Mouse (Mus musculus): Measurements from ENCODE around the gene Usp12.

GRCm38 (mm10) chr5:146834959-146835358 is 40.2 kb upstream of the Usp12 start:
- no peak for TF ChIP-seq CTCF (conservative IDR thresholded peaks at IDR 0.05; ENCODE audit: low read length)
- TF ChIP-seq NANOG (IDR thresholded peaks at IDR 0.05; ENCODE audit: borderline replicate concordance, low read length): no peak
